Mouse (Mus musculus) heart, postnatal 0 days (tissue): ENCODE measurements at regions not wholly inside any gene's neighbourhood (a gene's known extent, or its start where the extent isn't known, plus 50 kb on each side); places are given as distances from the start of the nearest gene placed in this dataset.
"Not testable (repeated sequence)": the region's sequence is repeated elsewhere in the genome, so short reads cannot be mapped to it uniquely, and the experiment has no call there.

Source experiments
- ATAC-seq: fragments of 200-750 bp; cut with Nextera tagmentation; 2 replicates; pipeline ENCODE4 v1.8.0; 2017; ENCODE audit warnings: low read depth, moderate number of reproducible peaks, moderate library complexity; ENCODE audit not compliant: insufficient read depth
- DNase-seq: peaks from one replicate; pipeline ENCODE4 v3.0.0-alpha.2; 2016; ENCODE audit warnings: low spot score
- H3K27ac ChIP-seq: fragments of 300-500 bp; sonication (generic); 2 replicates; pipeline ENCODE4 v1.5.1; 2014; ENCODE audit warnings: low read depth, mild to moderate bottlenecking
- H3K27me3 ChIP-seq: fragments of 300-500 bp; sonication (generic); 2 replicates; pipeline ENCODE4 v1.6.1; 2014; ENCODE audit warnings: low read length, mixed read lengths; ENCODE audit not compliant: control insufficient read depth, insufficient read depth
- H3K36me3 ChIP-seq: fragments of 300-500 bp; sonication (generic); replicated peaks from 2 replicates; pipeline ENCODE4 v1.6.1; 2014; ENCODE audit warnings: low read length, mixed read lengths; ENCODE audit not compliant: control insufficient read depth, insufficient read depth
- H3K4me1 ChIP-seq: fragments of 300-500 bp; sonication (generic); 2 replicates; pipeline ENCODE4 v1.6.1; 2014; ENCODE audit warnings: antibody characterized with exemption; ENCODE audit not compliant: control insufficient read depth, insufficient read depth
- H3K4me2 ChIP-seq: fragments of 300-500 bp; sonication (generic); 2 replicates; pipeline ENCODE4 v1.6.1; 2014; ENCODE audit warnings: low read depth, mild to moderate bottlenecking, low read length, moderate library complexity
- H3K4me3 ChIP-seq: fragments of 300-500 bp; sonication (generic); 2 replicates; pipeline ENCODE4 v1.5.1; 2014; ENCODE audit warnings: low read depth, low read length
- H3K9ac ChIP-seq: fragments of 300-500 bp; sonication (generic); replicated peaks from 2 replicates; pipeline ENCODE4 v1.6.1; 2014; ENCODE audit warnings: low read depth, low read length, mixed read lengths
- H3K9me3 ChIP-seq: fragments of 300-500 bp; sonication (generic); replicated peaks from 2 replicates; pipeline ENCODE4 v1.6.1; 2016; ENCODE audit warnings: low read length; ENCODE audit not compliant: control insufficient read depth
- CTCF ChIP-seq: IDR thresholded peaks from 2 replicates; pipeline ENCODE4 v1.5.1; 2016; ENCODE audit warnings: antibody characterized with exemption, control low read depth, low read depth
- EP300 ChIP-seq: IDR thresholded peaks from 2 replicates; pipeline ENCODE4 v1.6.1; 2016; ENCODE audit warnings: antibody characterized with exemption, low read depth
- WGBS: fragments of 180-500 bp; shearing (Covaris S2); extraction: QIAGEN DNeasy Blood & Tissue Kit; methylation state at CpG from one replicate; pipeline ENCODE4 v1.1.7; 2014; 5-methylcytosine and 5-hydroxymethylcytosine counted together

DNA sequence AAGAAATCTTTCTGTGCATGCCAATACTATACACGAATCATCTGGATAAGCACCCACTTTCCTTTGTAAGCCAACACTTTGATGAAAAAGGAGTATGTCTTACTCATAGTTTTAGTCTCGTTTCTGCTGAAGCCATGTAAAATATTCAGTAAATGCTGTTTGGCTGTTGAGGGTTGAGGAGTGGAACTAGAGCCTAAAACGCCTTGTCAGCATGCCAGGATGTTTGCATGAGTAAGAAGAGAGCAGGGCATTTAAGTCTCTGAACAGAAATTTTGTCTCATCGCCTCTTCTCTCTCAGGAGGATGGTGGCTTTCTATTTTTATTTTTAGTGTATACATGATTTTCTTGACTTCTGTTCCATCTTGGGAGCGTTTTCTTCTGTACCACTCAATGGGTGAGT lies 216.0 kb downstream of the Serpinb8 start:
- Histone ChIP-seq H3K4me1 (no peaks in the 10 kb centered on the region), H3K27ac (no peak overlapping the region), H3K27me3 (no peaks in the 10 kb centered on the region), H3K4me2 (no peak overlapping the region), H3K36me3 (no peaks in the 10 kb centered on the region), H3K4me3 (no peak overlapping the region), H3K9me3 (no peaks in the 10 kb centered on the region), H3K9ac (no peak overlapping the region)
- ATAC-seq (no peak), DNase-seq (no peak)
- no peak for TF ChIP-seq EP300
- TF ChIP-seq CTCF: no peak
- 67% methylated on average over 5 of the region's 5 CpGs for WGBS

GRCm38 (mm10) chr1:107807367-107807766 lies 217.6 kb downstream of the Serpinb8 start:
- not testable (repeated sequence) for H3K27me3 ChIP-seq, ATAC-seq, H3K36me3 ChIP-seq, H3K9ac ChIP-seq, H3K4me3 ChIP-seq, DNase-seq, H3K9me3 ChIP-seq, H3K27ac ChIP-seq, H3K4me2 ChIP-seq, H3K4me1 ChIP-seq
- 77% methylated on average over 2 of the region's 2 CpGs for WGBS

DNA sequence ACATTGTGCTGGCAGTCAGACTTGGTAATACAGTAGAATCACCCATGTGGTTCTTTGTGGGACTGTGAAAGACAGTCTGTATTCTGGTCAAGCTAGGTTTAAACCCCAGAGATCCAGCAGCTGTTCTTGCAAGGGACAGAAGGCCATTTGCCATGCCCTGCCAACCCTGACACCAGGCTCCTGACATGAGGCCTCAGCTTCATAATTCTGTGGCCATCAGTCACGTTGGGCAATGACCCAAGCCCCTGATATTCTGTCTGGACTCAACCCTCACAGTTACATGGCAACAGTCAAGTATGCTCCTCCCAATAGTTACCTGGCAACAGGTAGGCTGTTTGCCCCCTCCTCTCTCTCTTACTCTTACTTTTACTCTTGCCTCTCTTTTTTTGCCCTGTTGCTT lies 221.3 kb downstream of the Serpinb8 start:
- DNase-seq: peak; percentile 7
- no peaks in the 10 kb centered on the region for H3K27me3 ChIP-seq
- H3K36me3 ChIP-seq: no peaks in the 10 kb centered on the region
- no peak overlapping the region for H3K27ac ChIP-seq
- WGBS: 65% methylated on average over 1 of the region's 1 CpGs
- ATAC-seq: no peak
- H3K9ac ChIP-seq: no peak overlapping the region
- TF ChIP-seq CTCF: no peak
- no peak for TF ChIP-seq EP300
- no peak overlapping the region for H3K4me3 ChIP-seq
- H3K4me2 ChIP-seq: no peak overlapping the region
- peaks cover 5% of the 10 kb centered on the region; the same call in 1 of the 2 replicates for H3K4me1 ChIP-seq
- H3K9me3 ChIP-seq: no peaks in the 10 kb centered on the region

GRCm38 (mm10) chr1:107811859-107812258 lies 222.1 kb downstream of the Serpinb8 start:
- Histone ChIP-seq H3K27me3 (no peaks in the 10 kb centered on the region), H3K4me1 (peaks cover 5% of the 10 kb centered on the region; the same call in 1 of the 2 replicates), H3K9me3 (no peaks in the 10 kb centered on the region), H3K27ac (no peak overlapping the region), H3K36me3 (no peaks in the 10 kb centered on the region), H3K9ac (no peak overlapping the region), H3K4me2 (no peak overlapping the region), H3K4me3 (no peak overlapping the region)
- ATAC-seq (no peak), DNase-seq (no peak)
- TF ChIP-seq EP300 (no peak), CTCF (no peak)
- 82% methylated on average over 2 of the region's 2 CpGs for WGBS

GRCm38 (mm10) chr1:107837877-107838276 lies 248.1 kb downstream of the Serpinb8 start:
- no peak overlapping the region for H3K4me2 ChIP-seq
- H3K9ac ChIP-seq: no peak overlapping the region
- no peak overlapping the region for H3K4me3 ChIP-seq
- no peak overlapping the region for H3K27ac ChIP-seq
- H3K36me3 ChIP-seq: no peaks in the 10 kb centered on the region
- DNase-seq (no peak), ATAC-seq (no peak)
- 77% methylated on average over 5 of the region's 5 CpGs for WGBS
- H3K9me3 ChIP-seq: no peaks in the 10 kb centered on the region
- no peaks in the 10 kb centered on the region for H3K27me3 ChIP-seq
- no peaks in the 10 kb centered on the region for H3K4me1 ChIP-seq
- TF ChIP-seq CTCF (no peak), EP300 (no peak)

DNA sequence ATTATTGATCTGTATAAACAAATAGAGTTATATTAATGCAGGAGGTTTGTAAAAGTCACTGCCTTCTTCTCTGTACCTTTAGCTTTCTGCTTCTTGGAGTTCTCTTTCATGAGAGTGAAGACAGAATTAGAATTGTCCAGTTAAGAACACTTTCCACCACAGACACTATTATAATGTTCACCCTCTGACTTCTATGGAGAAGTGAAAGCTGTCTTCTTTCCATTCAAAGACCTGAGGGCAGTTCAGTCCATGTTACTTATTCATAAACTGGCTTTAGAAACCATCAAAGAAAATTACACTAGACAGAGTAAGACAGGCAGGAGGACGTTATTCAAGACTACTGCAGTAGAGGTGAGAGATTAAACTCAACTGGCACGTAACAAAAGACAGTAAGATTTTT lies 262.6 kb downstream of the Serpinb8 start:
- no peaks in the 10 kb centered on the region for H3K9me3 ChIP-seq
- H3K4me2 ChIP-seq: no peak overlapping the region
- H3K4me3 ChIP-seq: no peak overlapping the region
- H3K9ac ChIP-seq: no peak overlapping the region
- no peaks in the 10 kb centered on the region for H3K27me3 ChIP-seq
- H3K27ac ChIP-seq: no peak overlapping the region
- H3K36me3 ChIP-seq: no peaks in the 10 kb centered on the region
- DNase-seq (no peak), ATAC-seq (no peak)
- 58% methylated on average over 2 of the region's 2 CpGs for WGBS
- H3K4me1 ChIP-seq: no peaks in the 10 kb centered on the region
- TF ChIP-seq CTCF (no peak), EP300 (no peak)
